Mouse (Mus musculus): ENCODE measurements at regions not wholly inside any gene's neighbourhood (a gene's known extent, or its start where the extent isn't known, plus 50 kb on each side); places are given as distances from the start of the nearest gene placed in this dataset.
"Not testable (repeated sequence)": the region's sequence is repeated elsewhere in the genome, so short reads cannot be mapped to it uniquely, and the experiment has no call there.

DNA sequence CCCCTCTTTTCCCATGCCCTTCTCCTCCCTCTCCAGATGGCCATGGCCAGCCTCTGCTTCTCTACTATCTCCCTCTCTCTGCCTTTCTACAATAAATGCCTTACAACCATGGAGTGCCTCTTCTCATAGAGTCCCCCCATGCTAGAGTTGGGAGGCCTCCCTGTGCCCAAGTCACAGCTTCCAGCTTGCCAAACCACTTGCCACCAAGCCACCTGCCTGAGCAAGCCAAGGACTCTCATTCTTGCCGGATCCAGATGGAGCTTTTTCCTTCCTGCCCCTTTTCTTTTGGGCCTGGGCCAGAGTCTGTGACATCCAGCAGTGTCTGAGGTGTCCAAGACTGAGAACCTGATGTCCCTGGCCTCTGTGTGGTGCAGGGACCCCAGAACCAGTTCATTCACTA, 367.4 kb upstream of the Arhgap42 start:
- DNase-seq: no peak

GRCm38 (mm10) chr9:9591263-9591662, 352.4 kb upstream of the Arhgap42 start:
- DNase-seq: no peak

DNA sequence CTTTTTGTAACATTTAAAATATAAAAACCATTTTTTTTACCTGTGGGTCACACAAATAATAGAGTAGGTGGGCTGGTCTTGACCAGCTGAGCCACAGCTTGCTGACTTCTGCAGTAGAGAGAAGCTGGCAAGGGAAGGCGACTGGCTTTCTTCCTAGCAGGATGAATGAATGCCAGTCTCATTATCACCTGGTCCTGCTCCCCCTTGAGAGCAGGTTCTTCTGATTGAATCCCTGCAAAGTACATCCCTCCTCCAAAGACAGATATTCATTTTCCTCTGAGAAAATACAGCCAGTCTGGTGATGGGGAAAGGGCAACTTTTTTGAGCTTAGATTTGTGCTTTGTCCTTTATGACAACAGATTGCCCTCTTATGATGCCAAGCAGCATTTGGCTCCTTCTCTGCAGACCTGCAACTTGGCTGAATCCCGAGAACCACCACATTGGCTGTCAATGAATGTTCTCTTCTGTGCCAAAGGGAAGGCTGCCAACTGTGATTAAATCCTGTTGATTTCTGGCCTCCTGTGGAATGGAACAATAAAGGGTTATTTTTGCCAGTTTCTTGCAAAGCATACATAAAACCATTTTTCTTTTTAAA, 344.2 kb upstream of the Arhgap42 start:
- peak; percentile 40 for DNase-seq

GRCm38 (mm10) chr9:9582301-9583010, 343.6 kb upstream of the Arhgap42 start:
- DNase-seq: no peak

DNA sequence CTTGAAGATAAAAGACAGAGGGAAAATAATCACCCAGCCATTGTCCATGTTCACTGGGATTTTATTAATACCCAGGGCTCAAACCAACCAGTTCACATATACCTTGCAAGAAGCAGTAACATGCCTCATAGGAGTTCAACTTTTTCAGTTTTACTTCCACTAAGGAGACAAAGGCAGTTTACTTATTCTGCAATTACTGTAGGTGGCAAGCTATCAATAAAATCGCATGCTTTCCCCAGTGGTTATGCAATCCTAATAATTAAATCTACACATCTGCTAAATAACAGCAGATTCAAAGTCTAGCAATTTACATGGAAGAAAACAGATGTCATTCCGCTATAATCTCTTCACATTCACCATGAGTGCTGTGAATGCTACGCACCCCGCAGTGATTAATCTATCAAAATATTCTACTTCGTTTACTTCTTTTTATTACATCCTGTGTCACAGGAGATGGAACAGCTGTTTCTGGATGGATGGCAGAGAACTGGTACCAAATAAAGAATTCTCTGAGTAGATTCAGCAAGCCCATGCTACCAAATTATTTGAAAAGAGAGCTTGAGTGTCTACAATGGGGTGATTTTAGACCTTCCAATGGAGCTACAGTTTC, 329.2 kb upstream of the Arhgap42 start:
- no peak for DNase-seq

DNA sequence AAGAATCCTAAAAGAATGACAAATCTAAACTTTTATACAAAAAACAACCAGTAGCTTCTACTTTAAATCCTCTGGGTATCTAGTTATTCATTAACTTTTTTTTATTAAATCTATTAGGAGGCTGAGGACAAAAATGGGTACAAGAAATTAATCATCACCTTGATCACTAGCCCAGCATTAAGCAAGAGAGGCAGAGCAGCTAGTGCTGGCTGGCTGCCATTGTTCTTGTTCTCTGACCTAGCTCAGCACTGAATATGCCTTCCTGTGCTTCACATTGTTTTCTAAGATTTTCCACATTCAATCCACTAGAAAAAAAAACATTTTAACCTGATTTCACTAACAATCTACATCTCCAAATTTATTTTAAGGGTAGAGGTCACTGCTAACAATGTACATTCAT, 325.6 kb upstream of the Arhgap42 start:
- DNase-seq: no peak

GRCm38 (mm10) chr9:9548657-9549056, 309.8 kb upstream of the Arhgap42 start:
- peak; percentile 3 for DNase-seq

DNA sequence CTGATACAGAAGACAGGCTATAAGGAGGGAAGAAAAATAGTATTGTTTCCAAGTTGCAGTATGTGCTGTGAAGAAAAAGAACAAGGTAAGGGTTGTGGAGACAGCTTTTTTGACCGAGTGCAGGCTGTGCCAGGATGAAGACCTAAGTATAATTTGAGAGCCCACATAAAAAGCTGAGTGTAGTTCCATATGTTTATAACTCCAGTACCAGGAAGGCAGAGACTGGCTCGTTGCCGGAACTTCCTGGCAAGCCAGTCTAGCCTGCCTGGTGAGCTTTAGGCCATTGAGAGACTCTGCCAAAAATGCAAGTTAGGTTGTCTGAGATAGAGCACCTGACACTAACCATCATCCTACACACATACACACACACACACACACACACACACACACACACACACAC, 308.7 kb upstream of the Arhgap42 start:
- DNase-seq: peak; percentile 45

GRCm38 (mm10) chr9:9547121-9547520, 308.2 kb upstream of the Arhgap42 start:
- DNase-seq: no peak

DNA sequence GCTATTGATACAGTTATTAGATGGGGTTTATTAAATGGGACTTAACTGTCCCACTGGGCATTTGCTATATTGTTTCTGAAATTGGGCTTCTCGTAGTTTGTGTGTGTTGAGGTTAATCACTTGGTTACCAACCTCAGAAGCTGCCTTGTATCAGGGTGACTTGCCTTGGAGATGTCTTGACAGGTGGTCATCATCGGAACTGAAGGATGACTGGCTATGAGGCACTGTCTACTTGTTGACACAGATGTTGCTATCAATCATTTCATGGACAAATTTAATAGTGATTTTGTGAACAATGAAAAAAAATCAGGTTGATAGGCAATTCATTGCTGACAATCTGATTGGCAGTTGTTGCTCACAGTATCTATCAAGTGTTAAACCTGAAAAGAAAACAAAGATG, 261.4 kb upstream of the Arhgap42 start:
- DNase-seq: no peak

- no peak for DNase-seq
Measured at GRCm38 (mm10) chr9:9493594-9494182, 254.8 kb upstream of the Arhgap42 start.

DNA sequence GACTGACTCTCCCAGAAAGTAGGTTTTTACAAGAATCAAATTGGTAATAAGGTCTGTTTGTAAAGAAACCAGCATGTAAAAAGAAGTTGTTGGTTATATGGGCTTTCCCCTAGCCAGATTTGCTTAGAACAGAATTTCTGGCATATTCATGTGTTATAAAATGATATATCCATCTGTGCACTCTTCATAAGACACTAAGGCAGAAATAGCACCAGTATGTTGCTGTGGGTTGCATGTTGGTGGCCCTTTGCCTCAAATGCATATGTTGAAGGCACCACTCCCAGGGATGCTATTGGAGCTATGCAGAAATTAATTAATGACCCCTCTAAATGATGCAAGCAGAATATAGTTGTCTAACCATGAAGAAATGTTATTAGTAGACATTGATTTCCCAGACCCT, 238.2 kb upstream of the Arhgap42 start:
- no peak for DNase-seq

GRCm38 (mm10) chr9:9475009-9475744, 236.3 kb upstream of the Arhgap42 start:
- no peak for DNase-seq

GRCm38 (mm10) chr9:9444213-9444612, 205.3 kb upstream of the Arhgap42 start:
- no peak for DNase-seq

- no peak for DNase-seq
Measured at GRCm38 (mm10) chr9:9420326-9420725, 181.4 kb upstream of the Arhgap42 start.

DNA sequence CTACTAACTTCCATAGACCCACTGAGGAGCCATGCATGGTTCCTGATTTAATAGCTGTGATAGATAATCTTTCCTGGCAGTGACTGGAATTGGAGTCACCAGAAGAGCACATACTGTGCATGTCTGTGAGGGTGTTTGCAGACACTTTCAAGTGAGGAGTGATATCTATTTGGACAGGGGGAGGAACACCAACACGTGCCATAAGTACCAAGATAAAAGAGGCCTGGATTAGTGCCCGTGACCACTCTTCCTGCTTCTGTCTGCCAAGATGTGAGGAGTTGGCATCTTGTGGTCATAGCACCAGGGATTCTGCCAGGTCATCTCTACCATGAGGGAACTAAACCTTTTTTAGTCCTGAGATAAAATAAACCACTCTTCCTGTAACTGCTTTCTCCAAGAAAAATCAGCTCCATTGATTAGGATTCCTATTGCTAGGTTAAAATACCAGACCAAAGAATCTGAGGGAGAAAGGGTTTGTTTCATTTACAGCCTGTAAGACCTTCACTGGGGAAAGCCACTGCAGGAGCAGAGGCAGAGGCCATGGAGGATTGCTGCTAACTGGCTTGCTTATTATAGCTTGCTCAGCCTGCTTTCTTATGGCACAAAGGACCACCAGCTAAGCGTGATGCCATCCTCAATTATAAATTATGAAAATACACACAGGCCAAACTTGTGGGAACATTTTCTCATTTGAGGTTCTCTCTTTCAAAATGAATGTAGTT, 173.7 kb upstream of the Arhgap42 start:
- no peak for DNase-seq

DNA sequence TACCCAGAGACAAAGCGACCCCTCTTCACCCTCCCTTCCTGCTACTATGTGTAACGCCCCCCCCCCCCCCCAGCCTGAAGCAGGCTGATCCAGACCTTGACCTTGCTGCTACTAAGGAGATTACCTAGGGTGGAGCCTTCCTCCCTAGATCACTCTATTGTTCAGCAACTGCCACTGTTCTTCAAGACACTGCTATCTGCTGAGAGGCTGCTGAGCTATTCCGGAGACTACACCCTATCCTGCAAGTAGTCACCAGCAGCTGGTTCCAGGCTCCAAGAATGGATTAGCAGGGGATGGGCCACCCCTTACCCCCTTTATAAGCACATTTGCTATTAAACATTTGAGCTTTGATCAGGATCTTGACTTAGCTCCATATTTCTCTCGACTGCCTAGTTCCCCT, 155.3 kb upstream of the Arhgap42 start:
- not testable (repeated sequence) for DNase-seq

- DNase-seq: no peak
Measured at GRCm38 (mm10) chr9:9376650-9377189, 137.8 kb upstream of the Arhgap42 start.

DNA sequence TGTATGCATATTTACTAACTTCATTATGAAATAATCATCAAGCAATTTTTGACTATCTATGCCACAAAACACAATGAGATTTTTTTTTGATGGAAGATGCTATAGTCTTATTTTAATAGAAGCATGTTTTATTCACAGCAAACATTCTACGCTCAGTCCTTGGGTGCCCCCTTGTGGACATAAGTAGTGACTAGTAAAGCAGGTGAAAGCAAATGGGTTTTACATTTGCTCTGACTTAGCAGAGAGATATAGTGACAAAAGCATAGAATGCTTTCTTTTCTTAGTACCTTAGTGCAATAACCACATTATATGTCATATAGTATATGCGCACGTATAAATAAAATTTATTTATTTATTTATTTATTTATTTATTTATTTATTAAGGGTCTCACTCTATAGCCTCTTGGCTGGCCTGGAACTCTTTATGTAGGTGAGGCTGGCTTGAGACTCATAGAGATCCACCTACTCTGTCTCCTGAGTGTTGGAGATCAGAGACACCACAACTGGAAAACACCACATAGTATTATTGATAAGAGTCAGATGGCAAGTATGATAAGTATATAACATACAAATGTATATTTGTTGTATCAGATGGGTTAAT, 136.5 kb upstream of the Arhgap42 start:
- peak; percentile 76 for DNase-seq

DNA sequence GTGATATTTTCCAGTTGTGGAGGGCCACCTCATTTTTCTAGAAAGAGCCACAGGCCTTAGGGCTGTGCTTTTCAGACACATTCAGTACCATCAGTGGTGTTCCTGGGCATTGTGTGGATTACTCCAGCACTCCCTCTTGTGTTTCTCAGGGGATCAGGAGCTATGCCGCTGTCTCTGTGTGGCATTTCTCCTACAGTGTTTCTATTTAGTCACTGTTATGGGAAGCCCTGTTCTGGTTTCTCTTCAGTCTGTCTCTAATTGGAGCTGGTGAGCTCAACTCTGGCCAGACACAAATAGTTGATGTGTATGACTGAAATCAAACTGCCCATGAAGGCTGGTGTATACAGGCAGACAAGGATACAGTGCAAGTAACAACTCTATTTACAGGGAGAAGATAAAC, 133.7 kb upstream of the Arhgap42 start:
- DNase-seq: peak; percentile 21

DNA sequence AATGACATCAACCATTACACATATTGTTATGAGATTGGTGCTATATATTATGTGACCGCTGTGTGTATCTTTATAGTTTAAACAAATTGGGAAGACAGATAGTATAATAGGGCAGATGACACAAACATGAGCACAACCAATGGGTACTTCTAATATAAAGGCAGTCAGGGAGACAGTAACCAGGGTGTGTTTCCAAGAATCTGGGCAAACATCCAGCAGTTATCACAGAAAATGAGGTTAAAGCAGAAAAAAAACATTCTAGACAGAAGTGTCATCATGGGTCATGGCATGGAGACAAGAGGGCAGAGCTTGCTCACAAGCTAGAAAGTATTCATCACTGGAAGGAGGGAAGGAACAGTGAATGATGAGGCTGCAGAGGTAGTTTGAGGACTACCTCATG, 129.8 kb upstream of the Arhgap42 start:
- no peak for DNase-seq
